ENCODE assay signal across 13 mouse cellular contexts in the genomic region with DNA sequence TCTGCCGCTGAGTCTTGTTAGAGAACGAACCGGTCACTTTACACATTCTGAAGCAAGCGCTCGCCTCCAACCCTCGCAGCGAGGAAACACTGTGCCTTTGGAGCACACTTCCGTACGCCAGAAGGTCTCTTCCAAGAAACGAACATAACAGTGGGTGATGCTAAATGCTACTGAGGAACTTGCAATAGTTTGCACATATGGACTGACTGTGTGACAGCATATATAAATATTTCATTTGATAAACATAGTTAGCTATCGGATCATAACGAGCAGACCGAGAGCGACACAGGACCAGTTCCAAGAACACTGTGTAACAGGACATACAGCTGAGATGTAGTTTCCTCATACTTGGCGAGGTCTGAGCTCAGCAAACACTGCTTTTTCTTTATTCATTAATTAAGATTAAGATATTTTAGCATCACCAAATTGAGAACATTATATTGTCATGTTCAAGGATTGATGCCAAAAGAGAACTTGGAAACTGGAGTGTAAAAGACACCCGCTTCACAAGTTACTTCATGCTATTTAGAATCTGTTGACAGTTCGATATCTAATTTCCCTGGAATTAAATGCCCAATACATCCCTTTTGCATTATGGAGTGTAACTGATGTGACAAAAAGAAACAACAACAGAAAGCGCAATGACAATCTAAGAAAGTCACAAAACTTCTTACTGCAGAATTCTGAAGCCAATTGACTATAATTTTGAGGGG.
DNase-seq lines count a peak whose midpoint lies in the region; ATAC-seq and TF ChIP-seq lines count a peak whose summit lies in the region.
"Had no signal": no experiment of that assay in that cellular context is flagged by ENCODE, and none has a peak within 500 bp of the region (broad histone marks: within the 10 kb centered on the region; RNA-seq: fewer than 3 reads in every experiment).

No protein-coding gene starts in this region.

- no peaks in the 10 kb centered on the region for H3K27me3 ChIP-seq in heart, embryonic 11.5 days (ENCODE audit: control insufficient read depth, insufficient read depth, low read length)
- no peaks in the 10 kb centered on the region for H3K27me3 ChIP-seq in liver, embryonic 11.5 days (replicated peaks; ENCODE audit: control insufficient read depth, insufficient read depth, low read length)
- H3K27me3 ChIP-seq: neural tube, embryonic 15.5 days had no signal

- TF ChIP-seq POLR2A in brain, embryonic 14.5 days (IDR thresholded peaks at IDR 0.05; ENCODE audit: borderline replicate concordance, extremely low read depth, insufficient read depth, insufficient read length, poor library complexity, severe bottlenecking): no peak

- H3K4me2 ChIP-seq in heart, embryonic 11.5 days: no peak overlapping the region
- no peak overlapping the region for H3K4me2 ChIP-seq in liver, embryonic 11.5 days
- H3K4me2 ChIP-seq: neural tube, embryonic 15.5 days had no signal

- 87% methylated on average over 18 of the region's 18 CpGs for WGBS in heart, embryonic 11.5 days (ENCODE audit: insufficient replicate concordance)
- 90% methylated on average over 18 of the region's 18 CpGs for WGBS in liver, embryonic 11.5 days

- H3K27ac ChIP-seq in heart, embryonic 11.5 days (ENCODE audit: low read depth, low read length): no peak overlapping the region
- H3K27ac ChIP-seq in liver, embryonic 11.5 days (ENCODE audit: low read depth, low read length): no peak overlapping the region
- H3K27ac ChIP-seq: neural tube, embryonic 15.5 days had no signal

- H3K4me1 ChIP-seq in heart, embryonic 11.5 days (ENCODE audit: control insufficient read depth, insufficient read depth, low read length): no peaks in the 10 kb centered on the region
- no peaks in the 10 kb centered on the region for H3K4me1 ChIP-seq in liver, embryonic 11.5 days (replicated peaks; ENCODE audit: control insufficient read depth, insufficient read depth, low read length)

- H3K9ac ChIP-seq in heart, embryonic 11.5 days (ENCODE audit: low read depth, low read length): no peak overlapping the region
- no peak overlapping the region for H3K9ac ChIP-seq in liver, embryonic 11.5 days (ENCODE audit: low read depth, low read length)
- H3K9ac ChIP-seq: liver, postnatal 0 days; neural tube, embryonic 15.5 days had no signal

- no peak for ATAC-seq in heart, embryonic 11.5 days (replicated peaks; ENCODE audit: insufficient number of reproducible peaks, low FRiP score, low TSS enrichment)
- ATAC-seq in liver, embryonic 11.5 days (replicated peaks; ENCODE audit: low FRiP score): no peak
- ATAC-seq: intestine, embryonic 16.5 days; liver, postnatal 0 days; midbrain, embryonic 16.5 days had no signal

- H3K9me3 ChIP-seq in heart, embryonic 11.5 days (replicated peaks; ENCODE audit: control insufficient read depth, low read length): no peaks in the 10 kb centered on the region
- no peaks in the 10 kb centered on the region for H3K9me3 ChIP-seq in liver, embryonic 11.5 days (ENCODE audit: control insufficient read depth, low read length)
- H3K9me3 ChIP-seq: neural tube, embryonic 15.5 days had no signal

- H3K4me3 ChIP-seq in heart, embryonic 11.5 days (ENCODE audit: low read depth, low read length): no peak overlapping the region
- no peak overlapping the region for H3K4me3 ChIP-seq in liver, embryonic 11.5 days (ENCODE audit: low read depth, low read length)
- H3K4me3 ChIP-seq: neural tube, embryonic 15.5 days had no signal

- no peak for TF ChIP-seq CTCF in brain, embryonic 14.5 days (IDR thresholded peaks at IDR 0.05; ENCODE audit: borderline replicate concordance, extremely low read depth, insufficient read depth, insufficient read length)

- peak; percentile 84 for DNase-seq in heart, adult 11 months
- DNase-seq in brain, embryonic 14.5 days (ENCODE audit: low read depth): peak; percentile 59
- DNase-seq in frontal cortex, adult 2 months (ENCODE audit: extremely low spot score in 1 of 2, low spot score in 1 of 2): peak; percentile 5 to 29
- DNase-seq in lung, postnatal 10 days: peak; percentile 7
- no peak for DNase-seq in liver, embryonic 11.5 days (ENCODE audit: low spot score)
- no peak for DNase-seq in thymus, postnatal 10 days (ENCODE audit: low spot score in 2 of 2)
- DNase-seq: adrenal gland, adult 8-10 months; cerebellum, adult 11 months; liver, postnatal 0 days had no signal

- no peaks in the 10 kb centered on the region for H3K36me3 ChIP-seq in heart, embryonic 11.5 days (ENCODE audit: control insufficient read depth, insufficient read depth, low read length)
- H3K36me3 ChIP-seq in liver, embryonic 11.5 days (ENCODE audit: control insufficient read depth, insufficient read depth, low read length): no peaks in the 10 kb centered on the region
- H3K36me3 ChIP-seq: neural tube, embryonic 15.5 days had no signal

Comparison
In these comparisons a context has a peak if more than half of its experiments do, and no peak if none do; other contexts are left out.
1. DNase-seq: peak in heart, adult 11 months (single experiment), brain, embryonic 14.5 days (single experiment), frontal cortex, adult 2 months (2 of 2) and lung, postnatal 10 days (single experiment); none in liver, embryonic 11.5 days (single experiment) and thymus, postnatal 10 days (0 of 2).